Mouse (Mus musculus): ENCODE measurements around the gene Scn8a. TPM values are rescaled to one million over a fixed set of nuclear protein-coding genes. Genes with fewer than 3 reads are reported as not detected.

Scn8a gene
- total RNA-seq, 2 experiments from 2014 or later = under 0.01 TPM; not detected in 1

DNA sequence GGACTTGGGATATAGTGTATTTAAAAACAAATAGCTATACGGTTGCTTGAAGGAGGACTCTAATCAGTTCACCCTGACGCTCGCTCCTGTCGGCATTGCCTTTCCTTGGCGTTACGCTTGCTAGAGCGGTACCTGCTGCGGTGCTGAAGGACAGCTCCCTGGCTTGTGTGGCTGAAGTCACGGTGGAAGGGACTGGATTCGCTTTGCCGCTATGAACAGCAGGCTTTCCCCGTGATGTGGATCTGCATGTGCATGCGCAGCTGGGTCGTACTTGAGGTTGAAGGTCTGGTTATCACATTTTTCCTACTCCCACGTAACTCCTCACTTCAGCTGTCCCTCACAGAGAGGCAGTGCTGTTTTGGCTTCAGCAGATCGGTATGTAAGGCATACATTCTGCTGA lies 3.5 kb downstream of the Scn8a start:
- no peak for ATAC-seq (ENCODE audit: poor library complexity, severe bottlenecking)

DNA sequence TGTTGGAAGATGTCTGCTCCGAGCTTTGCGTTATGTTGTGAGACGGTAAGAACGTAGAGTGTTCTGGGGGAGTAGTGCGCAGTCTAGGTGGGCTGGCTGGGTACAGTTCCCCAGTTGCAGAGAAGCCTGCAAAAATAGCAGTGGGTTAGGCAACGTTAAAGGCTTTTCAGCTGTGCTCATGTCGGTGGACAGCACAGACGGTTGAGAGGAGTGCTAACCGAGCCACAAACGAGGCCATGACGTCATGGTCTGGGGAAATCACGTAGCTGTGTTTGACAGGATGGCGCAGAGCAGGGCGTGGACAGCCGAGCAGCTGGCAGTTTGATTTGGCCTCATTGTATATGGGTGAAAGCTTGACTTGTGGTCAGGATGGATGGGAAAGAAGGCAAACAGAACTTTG lies 9.4 kb downstream of the Scn8a start:
- no peak for ATAC-seq (ENCODE audit: poor library complexity, severe bottlenecking)

DNA sequence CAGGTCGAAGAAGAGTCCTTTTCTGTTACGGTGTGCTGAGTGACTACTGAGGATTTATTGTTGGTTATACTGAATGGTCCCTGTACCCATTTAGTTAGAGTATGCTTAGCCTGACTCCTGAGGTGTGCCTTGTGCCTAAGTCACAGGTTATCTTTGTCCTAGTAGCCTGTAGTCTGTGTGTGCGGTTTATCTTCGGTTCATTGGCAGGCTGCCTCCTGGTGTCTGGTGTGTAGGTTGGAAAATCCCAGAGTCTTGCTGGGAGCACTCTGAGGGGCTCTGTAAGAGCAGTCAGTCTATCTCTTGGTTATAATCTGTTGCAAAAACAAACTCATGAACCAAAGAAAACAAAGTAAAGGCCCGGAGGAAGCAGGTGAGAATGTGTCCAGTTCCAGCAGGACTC lies 11.7 kb downstream of the Scn8a start:
- no peak for ATAC-seq (ENCODE audit: poor library complexity, severe bottlenecking)

DNA sequence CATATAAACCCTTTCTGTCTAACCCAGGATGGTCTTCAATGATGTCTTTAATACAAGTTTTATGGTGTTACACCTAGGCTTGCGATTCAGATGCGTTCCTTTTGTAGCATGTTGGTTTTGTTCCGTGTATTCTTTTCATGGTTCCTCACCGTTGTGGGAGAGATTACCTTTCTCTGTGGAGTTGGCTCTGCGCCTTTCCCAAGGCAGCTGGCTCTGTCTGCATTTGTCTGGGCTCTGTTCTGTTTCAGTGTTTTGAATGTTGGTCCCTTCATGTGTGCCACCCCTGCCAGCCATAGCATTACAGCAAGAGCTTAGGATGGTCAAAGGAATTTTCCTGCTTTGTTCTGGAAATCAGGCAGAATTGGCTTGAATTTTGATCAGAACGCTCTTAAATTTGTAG lies 14.8 kb downstream of the Scn8a start:
- no peak for ATAC-seq (ENCODE audit: poor library complexity, severe bottlenecking)

DNA sequence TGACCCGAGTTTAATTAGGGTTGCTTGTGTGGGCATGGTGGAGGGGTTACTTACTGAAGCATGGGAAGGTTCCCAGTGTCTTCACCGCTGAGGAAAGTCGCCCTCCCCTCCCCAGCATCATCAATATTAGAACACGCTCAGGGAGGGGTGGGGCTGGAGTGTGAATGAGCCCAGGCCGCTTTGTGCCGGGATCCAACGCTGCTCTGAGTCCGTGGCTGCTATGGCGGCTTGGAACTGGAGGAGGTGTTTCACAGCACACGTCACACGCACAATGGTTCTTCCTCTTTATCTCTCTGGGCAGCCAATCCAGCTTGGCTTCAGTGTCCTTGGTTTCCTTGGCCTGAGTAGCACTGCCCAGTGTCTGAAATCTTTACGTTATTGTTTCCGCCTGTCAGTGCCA lies 22.3 kb downstream of the Scn8a start:
- ATAC-seq (ENCODE audit: poor library complexity, severe bottlenecking) = no peak

DNA sequence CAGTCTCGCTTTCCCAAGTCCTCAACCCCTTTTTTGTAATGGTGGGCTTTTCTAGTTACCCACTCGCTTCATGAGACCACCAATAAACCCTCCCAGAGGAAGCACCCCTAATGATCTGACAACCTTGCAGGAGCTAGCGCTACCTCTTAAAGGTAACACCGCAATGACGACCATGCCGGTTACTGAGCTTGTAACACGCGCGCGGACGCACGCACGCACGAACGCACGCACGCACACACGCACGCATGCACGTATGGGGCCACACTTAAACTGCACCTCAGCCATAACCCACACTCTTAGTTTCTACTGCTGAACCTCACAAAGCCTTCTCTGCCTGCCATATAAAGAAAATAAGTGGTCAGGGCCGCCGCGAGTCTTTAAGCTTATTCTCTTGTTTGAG lies 26.8 kb downstream of the Scn8a start:
- no peak for ATAC-seq (ENCODE audit: poor library complexity, severe bottlenecking)

DNA sequence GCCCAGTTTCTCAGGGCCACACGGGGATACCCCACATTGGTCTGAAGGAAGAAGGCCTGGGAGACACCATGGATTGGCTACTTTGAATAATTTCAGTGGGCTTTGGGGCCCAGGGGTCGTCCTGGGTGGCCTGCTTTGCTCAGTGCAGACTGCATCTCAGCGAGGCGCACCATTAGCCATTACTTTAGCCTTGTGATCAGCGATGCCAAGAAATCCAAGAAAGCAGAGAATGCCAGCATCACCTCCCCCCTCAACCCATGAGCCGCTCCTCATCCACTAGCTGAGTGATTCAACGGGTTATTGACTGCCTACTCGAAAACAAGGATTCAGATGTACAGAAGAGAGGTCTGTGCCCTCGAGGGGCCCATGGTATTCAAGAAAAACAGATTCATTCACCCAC lies 34.2 kb downstream of the Scn8a start:
- no peak for ATAC-seq (ENCODE audit: poor library complexity, severe bottlenecking)

DNA sequence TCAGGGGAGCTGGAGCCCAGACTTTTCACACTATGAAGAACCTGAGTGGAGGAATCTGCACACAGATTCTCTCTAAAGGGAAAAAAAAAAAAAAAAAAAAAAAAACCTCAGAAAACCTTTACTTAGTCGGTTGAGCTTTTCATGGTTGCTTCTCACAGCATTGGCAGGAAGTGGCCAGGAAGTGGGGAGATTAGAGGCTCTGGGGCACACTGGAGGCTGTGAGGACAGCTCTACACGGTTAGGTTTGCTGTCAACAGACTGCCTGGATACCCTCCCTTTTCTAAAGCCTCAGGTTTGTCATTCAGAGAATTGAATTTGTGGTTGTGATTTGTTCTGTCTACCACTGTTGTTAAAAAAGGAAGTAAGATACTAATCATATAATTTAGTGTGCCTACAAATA lies 35.3 kb downstream of the Scn8a start:
- peak; percentile 52 for ATAC-seq (ENCODE audit: poor library complexity, severe bottlenecking)

DNA sequence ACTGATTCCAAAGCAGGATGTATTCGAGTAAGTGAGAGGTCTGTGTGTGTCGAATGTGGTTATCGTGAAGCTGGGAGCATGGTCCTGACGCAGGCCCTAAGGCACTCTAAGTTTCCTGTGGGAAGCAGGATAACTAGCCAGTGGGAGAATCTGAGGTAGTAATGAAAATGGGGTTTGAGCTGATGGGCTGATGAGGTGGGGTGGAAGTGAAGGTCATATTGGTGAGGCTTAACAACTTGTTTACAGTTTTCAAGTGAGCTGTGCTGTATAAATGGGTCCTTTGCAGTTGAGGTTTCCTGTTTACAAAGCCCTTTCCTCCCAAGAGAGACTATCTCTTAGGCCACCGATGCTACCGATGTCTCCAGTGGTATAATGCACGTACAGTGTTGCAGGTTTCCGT lies 36.1 kb downstream of the Scn8a start:
- ATAC-seq (ENCODE audit: poor library complexity, severe bottlenecking) = no peak

DNA sequence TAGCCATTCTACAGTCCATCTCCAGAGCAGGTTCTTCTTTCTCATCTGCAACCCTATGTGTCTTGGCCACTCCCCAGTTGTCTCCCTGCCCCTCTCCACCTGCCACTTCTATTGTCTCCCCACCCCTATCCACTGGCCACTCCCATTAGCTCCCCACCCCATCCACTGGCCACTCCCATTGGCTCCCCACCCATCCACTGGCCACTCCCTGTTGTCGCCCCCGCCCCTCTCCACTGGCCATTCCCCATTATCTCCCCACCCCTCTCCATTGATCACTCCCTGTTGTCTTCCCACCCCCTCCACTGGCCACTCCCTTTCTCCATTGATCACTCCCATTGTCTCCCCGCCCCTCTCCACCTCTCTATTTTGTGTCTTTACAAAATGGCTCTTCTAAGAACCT lies 39.2 kb downstream of the Scn8a start:
- no peak for ATAC-seq (ENCODE audit: poor library complexity, severe bottlenecking)

DNA sequence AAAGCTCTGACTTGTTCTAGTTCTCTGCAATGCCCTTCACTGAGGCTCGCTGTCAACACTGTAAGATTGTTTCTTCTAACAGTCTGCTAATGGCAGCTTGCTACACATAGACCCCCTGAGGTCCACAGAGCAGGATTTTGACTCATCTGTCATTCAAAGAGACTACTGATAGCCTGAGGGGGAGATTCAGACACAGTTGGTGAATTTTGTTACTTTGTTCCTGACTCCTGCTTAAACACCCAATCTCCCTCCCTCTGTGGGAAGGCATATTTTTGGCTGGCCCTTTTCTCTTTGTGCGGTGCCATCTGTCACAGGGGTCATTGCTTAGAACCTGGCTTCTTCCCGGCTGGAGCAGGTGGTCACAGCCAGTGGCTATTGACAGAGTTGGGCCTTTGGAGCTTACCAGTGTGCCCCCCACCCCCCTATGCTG lies 40.1 kb downstream of the Scn8a start:
- ATAC-seq (ENCODE audit: poor library complexity, severe bottlenecking) = no peak

DNA sequence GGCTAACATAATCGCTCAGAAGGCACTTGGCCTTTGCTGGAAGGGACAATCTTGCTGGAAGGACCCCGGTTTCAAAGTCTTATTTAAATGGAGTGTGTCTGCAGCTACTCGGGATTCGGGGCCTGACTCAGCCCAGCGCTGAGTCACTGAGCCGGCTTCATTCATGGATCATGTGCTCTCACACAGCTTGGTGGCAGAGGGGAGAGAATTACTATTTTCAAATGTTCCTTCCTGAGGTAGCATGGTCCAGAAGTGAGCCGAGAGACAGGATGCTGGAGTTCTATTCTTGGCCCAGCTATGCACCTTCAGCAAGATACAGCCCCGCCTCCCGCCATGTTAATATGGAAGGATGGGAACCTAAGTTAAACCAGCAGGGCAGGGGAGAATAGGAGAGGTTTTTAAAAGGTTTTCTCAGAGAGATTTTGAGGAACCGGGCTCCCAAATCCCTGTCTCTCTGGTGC lies 40.8 kb downstream of the Scn8a start:
- ATAC-seq (ENCODE audit: poor library complexity, severe bottlenecking) = no peak

DNA sequence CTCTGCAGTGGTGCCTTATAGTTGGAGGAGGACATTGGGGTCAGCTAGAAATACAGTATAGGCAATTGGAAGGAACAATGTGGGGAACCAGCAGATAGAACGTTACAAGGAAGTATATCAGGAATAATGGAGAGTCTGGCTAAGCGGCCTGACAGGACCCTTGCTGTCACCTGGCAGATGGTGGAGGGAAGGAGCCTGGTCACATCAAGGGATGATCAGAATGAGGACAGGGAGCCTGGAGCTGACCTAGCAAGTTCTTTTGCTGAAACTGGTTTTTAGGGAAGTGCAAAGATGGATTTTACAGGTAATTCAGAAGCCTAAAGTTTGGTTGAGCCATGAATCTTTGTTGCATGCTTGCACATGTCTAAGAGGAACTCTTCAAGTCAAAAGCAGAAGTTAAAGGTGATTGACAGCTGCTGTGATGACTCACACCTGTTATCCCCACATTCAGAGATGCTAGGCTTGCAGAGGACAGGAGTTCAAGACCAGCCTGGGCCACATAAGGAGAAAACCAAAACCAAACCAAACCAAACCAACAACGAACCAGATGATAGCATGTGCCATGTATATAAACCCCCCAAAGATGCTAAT lies 43.1 kb downstream of the Scn8a start:
- ATAC-seq (ENCODE audit: poor library complexity, severe bottlenecking) = no peak

DNA sequence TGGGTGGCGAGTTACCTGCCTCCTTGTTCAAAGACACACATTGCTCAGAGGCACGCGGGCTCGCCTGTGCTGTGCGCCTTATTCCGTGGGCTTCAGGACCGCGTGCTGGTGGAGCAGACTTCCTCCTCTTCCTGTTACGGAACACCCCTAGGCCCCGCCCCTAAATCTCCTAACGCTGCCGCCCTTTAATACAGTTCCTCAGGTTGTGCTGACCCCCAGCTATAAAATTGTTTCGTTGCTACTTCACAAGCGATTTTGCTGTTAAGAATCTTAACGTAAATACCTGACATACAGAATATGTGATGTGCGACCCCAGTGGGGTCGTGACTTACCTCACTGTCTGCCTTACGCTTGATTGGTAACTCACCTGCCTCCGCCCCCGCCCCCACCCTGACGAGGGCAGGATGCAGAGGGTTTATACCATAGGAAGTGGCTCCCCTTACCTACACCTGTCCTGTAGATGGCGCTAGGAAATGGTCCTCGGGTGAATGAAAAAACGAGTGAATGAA lies 45.1 kb downstream of the Scn8a start:
- peak; percentile 45; the same call in 1 of the 2 replicates for ATAC-seq (ENCODE audit: poor library complexity, severe bottlenecking)

DNA sequence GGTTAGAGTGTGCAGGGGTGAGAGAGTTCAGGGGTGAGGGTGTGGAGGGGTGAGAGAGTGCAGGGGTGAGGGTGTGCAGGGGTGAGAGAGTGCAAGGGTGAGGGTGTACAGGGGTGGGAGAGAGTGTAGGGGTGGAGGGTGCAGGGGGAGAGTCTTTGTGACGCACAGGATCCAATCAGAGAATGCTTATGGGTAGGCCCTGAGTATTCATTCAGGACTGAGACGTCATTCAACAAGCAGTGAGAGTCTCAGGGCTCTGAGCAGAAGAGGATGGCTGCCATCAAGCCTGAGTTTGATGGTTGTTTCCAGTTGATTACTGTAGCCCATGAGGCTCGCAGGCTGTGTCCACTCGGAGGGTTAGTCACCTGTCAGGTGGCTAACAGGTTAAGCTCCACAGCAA lies 48.4 kb downstream of the Scn8a start:
- no peak for ATAC-seq (ENCODE audit: poor library complexity, severe bottlenecking)

DNA sequence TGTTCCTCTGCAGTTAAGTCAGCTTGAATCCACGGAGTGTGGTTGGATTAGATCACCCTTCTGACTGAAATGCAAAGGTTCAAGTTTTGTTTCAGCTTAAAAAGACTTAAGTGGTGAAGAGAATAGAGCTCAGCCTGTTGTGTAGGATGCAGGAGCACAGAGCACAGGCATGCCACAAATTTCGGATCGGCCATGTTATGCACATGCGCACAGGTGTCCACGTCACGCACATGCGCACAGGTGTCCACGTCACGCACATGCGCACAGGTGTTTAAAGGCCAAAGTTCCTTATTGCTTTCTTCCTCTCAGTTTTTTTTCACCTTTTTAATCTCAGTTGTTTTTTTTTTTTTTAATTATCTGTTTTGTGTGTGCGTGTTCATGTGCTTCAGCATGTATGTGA lies 52.6 kb downstream of the Scn8a start:
- ATAC-seq (ENCODE audit: poor library complexity, severe bottlenecking) = no peak

DNA sequence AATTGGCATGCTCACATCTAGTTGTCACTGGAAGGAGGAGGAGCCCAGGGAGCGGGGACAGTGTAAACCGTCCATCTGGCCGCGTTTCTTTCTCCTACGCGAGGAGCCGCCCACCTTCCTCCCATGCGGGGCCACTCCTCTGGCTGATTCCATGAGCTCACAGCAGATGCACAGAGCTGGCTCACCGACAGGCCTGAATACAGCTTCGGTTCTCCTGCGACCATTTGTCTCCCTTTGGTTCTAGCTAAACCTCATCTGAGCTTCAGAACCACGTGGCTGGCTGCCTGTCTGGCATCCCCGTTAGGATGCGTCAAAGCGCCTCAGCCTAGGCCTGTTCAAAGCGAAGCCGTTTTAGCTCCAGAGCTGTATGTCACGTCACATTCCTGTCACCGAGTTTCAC lies 53.8 kb downstream of the Scn8a start:
- no peak for ATAC-seq (ENCODE audit: poor library complexity, severe bottlenecking)

DNA sequence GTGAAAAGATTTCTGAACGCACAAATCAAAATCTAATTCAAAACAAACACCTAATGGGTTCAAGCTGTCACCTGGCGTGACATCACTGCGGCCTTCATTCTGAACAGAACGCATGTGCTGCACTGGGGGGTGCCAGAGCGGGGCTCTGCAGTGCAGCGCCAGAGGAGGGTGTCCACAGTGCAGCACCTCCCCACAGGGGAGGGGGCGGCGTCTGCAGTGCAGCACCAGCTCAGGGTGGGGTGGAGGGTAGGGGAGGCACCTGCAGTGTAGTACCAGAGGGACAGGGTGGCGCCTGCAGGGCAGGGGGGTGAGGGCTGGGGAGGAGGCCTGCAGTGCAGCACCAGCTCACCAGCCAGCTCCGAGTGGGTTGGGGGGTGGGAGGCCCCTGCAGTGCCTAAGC lies 55.3 kb downstream of the Scn8a start:
- ATAC-seq (ENCODE audit: poor library complexity, severe bottlenecking) = no peak

DNA sequence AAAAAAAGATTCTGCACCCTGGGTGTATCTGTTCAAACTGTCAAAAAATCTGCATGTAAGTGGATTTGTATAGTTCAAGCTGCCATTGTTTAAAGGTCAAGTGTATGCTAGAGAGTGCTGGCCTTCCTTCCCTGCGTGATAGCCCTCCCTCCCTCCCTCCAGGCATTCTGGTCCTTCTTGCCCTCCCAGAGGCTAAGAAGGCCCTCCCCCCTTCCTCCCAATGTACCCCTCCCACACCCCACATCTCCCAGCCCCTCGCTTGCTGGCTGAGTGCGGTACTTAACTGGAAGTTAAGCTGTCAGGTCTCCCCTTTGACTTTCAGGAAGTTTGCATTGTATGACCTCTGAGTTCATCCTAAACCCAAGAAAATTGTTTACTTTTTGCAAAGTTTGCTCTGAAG lies 60.8 kb downstream of the Scn8a start:
- ATAC-seq (ENCODE audit: poor library complexity, severe bottlenecking) = no peak

DNA sequence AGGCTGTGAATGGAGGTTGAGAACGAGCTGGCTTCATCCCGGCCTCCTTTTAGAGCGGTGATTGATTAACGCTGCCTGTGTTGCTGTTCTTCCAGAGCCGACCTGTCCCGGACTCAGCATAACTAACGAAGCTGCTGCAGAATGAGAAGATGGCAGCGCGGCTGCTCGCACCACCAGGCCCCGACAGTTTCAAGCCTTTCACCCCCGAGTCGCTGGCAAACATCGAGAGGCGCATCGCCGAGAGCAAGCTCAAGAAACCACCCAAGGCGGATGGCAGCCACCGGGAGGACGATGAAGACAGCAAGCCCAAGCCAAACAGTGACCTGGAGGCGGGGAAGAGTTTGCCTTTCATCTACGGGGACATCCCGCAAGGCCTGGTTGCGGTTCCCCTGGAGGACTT lies 66.5 kb downstream of the Scn8a start:
- ATAC-seq (ENCODE audit: poor library complexity, severe bottlenecking) = no peak

DNA sequence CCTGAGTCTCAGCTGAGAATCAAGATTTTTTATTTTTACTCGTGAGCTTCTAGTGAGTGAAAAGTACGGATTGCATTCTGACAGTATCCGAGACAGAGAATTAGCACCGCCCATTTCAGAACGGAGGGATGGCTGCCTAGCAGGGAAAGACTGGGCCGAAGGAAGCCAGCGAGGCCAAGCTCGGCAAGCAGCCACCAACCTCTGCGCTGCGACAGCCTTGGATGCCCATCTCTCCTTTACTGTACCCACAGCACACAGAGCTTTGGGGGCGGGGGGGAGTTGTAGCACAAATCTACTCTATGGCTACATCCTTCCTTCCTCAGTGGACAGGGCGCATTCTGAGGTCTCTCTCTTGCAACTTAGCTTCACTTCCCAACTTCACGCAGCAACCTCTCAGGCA lies 78.7 kb downstream of the Scn8a start:
- ATAC-seq (ENCODE audit: poor library complexity, severe bottlenecking) = no peak

DNA sequence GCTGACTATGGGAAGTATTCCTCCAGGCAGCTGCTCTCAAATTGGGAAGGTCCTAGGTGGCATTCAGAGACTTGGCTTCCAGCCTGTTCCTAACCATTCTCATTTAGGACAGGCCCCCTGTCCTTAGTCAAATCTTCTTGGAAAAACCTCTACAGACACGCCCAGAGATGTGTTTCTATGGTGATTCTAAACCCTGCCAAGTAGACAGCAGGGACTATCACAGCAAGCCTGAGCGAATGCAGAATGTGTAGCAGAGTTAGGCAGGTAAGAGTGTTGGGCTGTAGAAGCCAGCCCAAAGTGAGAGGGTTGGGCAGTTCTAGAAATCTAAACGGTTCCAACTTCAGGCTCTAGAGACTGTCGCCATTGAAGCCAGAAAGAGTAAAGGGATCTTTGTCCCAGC lies 79.5 kb downstream of the Scn8a start:
- ATAC-seq (ENCODE audit: poor library complexity, severe bottlenecking) = no peak

DNA sequence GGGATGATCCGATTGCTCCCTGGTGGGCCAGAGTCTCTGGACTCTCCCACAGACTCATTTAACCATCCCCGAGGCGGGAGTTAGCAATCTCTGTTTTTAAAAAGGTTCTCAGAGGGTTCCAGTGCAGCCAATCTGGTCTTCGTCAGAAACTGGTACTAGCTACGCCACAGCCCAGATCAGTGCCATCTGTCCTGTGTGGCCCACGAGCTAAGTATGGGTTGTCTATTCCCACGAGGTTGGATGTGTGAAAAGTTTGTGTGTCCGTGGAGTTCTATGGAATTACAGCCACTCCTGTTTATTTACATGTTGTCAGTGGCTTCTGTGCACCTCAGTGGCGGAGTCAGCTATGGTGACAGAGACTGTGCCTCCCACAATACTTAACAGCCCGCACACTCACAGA lies 81.8 kb downstream of the Scn8a start:
- no peak for ATAC-seq (ENCODE audit: poor library complexity, severe bottlenecking)

Measured in megakaryocyte, adult 5-6 weeks (primary cell).